Mouse (Mus musculus): ENCODE measurements around the gene Agpat1.

GRCm38 (mm10) chr17:34662468-34662867 is 58.4 kb downstream of the Agpat1 start:
- TF ChIP-seq POLR2A (IDR thresholded peaks at IDR 0.05; ENCODE audit: control insufficient read depth, low read depth, low read length) (no peak), CTCF (IDR thresholded peaks at IDR 0.05; ENCODE audit: control insufficient read depth, insufficient read depth, insufficient replicate concordance, low read depth, low read length) (no peak)
